Mouse (Mus musculus) adrenal gland, adult 18-20 months (tissue): ENCODE results near the gene Tmem243. TPM values are rescaled to one million over a fixed set of nuclear protein-coding genes. Genes with fewer than 3 reads are reported as not detected.

ENCODE experiments used
- DNase-seq, 2 experiments: peaks; one replicate each; pipeline ENCODE4 v3.0.0; 2021 to 2022; ENCODE audit warnings: low spot score in 2 of 2
- long read RNA-seq, 2 experiments: library from polyadenylated mRNA; stranded (forward); transcript quantifications; one replicate each; pipeline ENCODE4 v2.0.0; 2021
- total RNA-seq, 2 experiments: library from RNA; stranded (reverse); gene quantifications; 1 replicate in 1 of 2; 2 replicates in 1 of 2; pipeline ENCODE4 v1.2.3; 2021

Gene Tmem243
- total RNA-seq, result 10 to 100 TPM; 23.5 to 42.7 TPM
- long read RNA-seq, experiment 1, full-length matches to known transcripts, result 9 of 12 reads
- long read RNA-seq, experiment 1, partial matches to known transcripts, result 3 of 12 reads
- long read RNA-seq, experiment 1, other reads (novel, unspliced or antisense), result 0 of 12 reads
- long read RNA-seq, experiment 2, full-length matches to known transcripts, result 50 of 74 reads
- long read RNA-seq, experiment 2, partial matches to known transcripts, result 21 of 74 reads
- long read RNA-seq, experiment 2, other reads (novel, unspliced or antisense), result 3 of 74 reads

GRCm38 (mm10) chr5:9100207-9100848, at the start of gene Tmem243:
TSS of gene Tmem243 (plus strand) at chr5:9100668.
- peak; percentile 88 to 93 for DNase-seq

- DNase-seq, result peak; percentile 44 to 46
Observed at GRCm38 (mm10) chr5:9056020-9056660, 44.3 kb upstream of the Tmem243 start.

GRCm38 (mm10) chr5:9057277-9057879, 43.1 kb upstream of the Tmem243 start:
- DNase-seq, result peak; percentile 30 to 40

GRCm38 (mm10) chr5:9059303-9060023, 41.0 kb upstream of the Tmem243 start:
- DNase-seq, result no peak

GRCm38 (mm10) chr5:9060228-9060627, 40.2 kb upstream of the Tmem243 start:
- no peak for DNase-seq

GRCm38 (mm10) chr5:9064217-9064616, 36.3 kb upstream of the Tmem243 start:
- no peak for DNase-seq

GRCm38 (mm10) chr5:9068886-9069285, 31.6 kb upstream of the Tmem243 start:
- peak; percentile 30 to 35 for DNase-seq

- DNase-seq, result no peak
Observed at GRCm38 (mm10) chr5:9069599-9070209, 30.8 kb upstream of the Tmem243 start.

GRCm38 (mm10) chr5:9071360-9071759, 29.1 kb upstream of the Tmem243 start:
- DNase-seq, result no peak

GRCm38 (mm10) chr5:9073177-9073854, 27.2 kb upstream of the Tmem243 start:
- DNase-seq, result no peak

- no peak for DNase-seq
Observed at GRCm38 (mm10) chr5:9079773-9080501, 20.5 kb upstream of the Tmem243 start.

GRCm38 (mm10) chr5:9086924-9087719, 13.3 kb upstream of the Tmem243 start:
- DNase-seq, result no peak

- no peak for DNase-seq
Observed at GRCm38 (mm10) chr5:9090493-9091106, 9.9 kb upstream of the Tmem243 start.

- DNase-seq, result no peak
Observed at GRCm38 (mm10) chr5:9092716-9093115, 7.8 kb upstream of the Tmem243 start.

- DNase-seq, result no peak
Observed at GRCm38 (mm10) chr5:9093490-9093889, 7.0 kb upstream of the Tmem243 start.

- DNase-seq, result peak; percentile 55 to 65
Observed at GRCm38 (mm10) chr5:9100849-9101801, 657 bp downstream of the Tmem243 start.

- DNase-seq, result peak in 1 of 2 experiments; percentile 22
Observed at GRCm38 (mm10) chr5:9102696-9103095, 2.2 kb downstream of the Tmem243 start.
